Mouse (Mus musculus) brain, embryonic 14.5 days (tissue): ENCODE measurements at regions not wholly inside any gene's neighbourhood (a gene's known extent, or its start where the extent isn't known, plus 50 kb on each side); places are given as distances from the start of the nearest gene placed in this dataset.
A peak's percentile ranks its signal among the peaks of the same experiment; 100 is the strongest.

Experiments
- CTCF ChIP-seq: fragments of 200-500 bp; IDR thresholded peaks from 2 replicates; pipeline ENCODE4 v1.5.1; 2012; ENCODE audit warnings: inconsistent platforms, mild to moderate bottlenecking, moderate library complexity, borderline replicate concordance; ENCODE audit not compliant: insufficient read depth, insufficient read length; ENCODE audit errors: extremely low read depth
- POLR2A ChIP-seq: fragments of 200-500 bp; IDR thresholded peaks from 2 replicates; pipeline ENCODE4 v1.6.1; 2012; ENCODE audit warnings: mild to moderate bottlenecking, inconsistent platforms, borderline replicate concordance; ENCODE audit not compliant: poor library complexity, insufficient read depth, insufficient read length, severe bottlenecking; ENCODE audit errors: extremely low read depth

- TF ChIP-seq CTCF: peak; percentile 75; the same call in 1 of the 2 replicates
- TF ChIP-seq POLR2A: no peak
Observed at GRCm38 (mm10) chr4:21222631-21223030, 463.1 kb downstream of the Prdm13 start.
